Mouse (Mus musculus) liver, embryonic 15.5 days (tissue): ENCODE measurements around the gene Fnip2. TPM values are rescaled to one million over a fixed set of nuclear protein-coding genes. Genes with fewer than 3 reads are reported as not detected.

Source experiments
- ATAC-seq: fragments of 200-750 bp; cut with Nextera tagmentation; 2 replicates; pipeline ENCODE4 v1.8.0; 2017; ENCODE audit warnings: moderate number of reproducible peaks, mild to moderate bottlenecking, moderate library complexity; ENCODE audit not compliant: insufficient read depth
- H3K27ac ChIP-seq: fragments of 300-500 bp; sonication (generic); replicated peaks from 2 replicates; pipeline ENCODE4 v1.5.1; 2015; ENCODE audit warnings: mild to moderate bottlenecking, inconsistent platforms
- H3K27me3 ChIP-seq: fragments of 300-500 bp; sonication (generic); 2 replicates; pipeline ENCODE4 v1.6.1; 2015; ENCODE audit warnings: mild to moderate bottlenecking, inconsistent platforms
- H3K36me3 ChIP-seq: fragments of 300-500 bp; sonication (generic); replicated peaks from 2 replicates; pipeline ENCODE4 v1.6.1; 2015; ENCODE audit warnings: moderate library complexity, mild to moderate bottlenecking, inconsistent platforms
- H3K4me1 ChIP-seq: fragments of 300-500 bp; sonication (generic); replicated peaks from 2 replicates; pipeline ENCODE4 v1.6.1; 2015; ENCODE audit warnings: inconsistent platforms
- H3K4me2 ChIP-seq: fragments of 300-500 bp; sonication (generic); 2 replicates; pipeline ENCODE4 v1.6.1; 2015; ENCODE audit warnings: moderate library complexity, mild to moderate bottlenecking, inconsistent platforms
- H3K4me3 ChIP-seq: fragments of 300-500 bp; sonication (generic); replicated peaks from 2 replicates; pipeline ENCODE4 v1.5.1; 2015; ENCODE audit warnings: mild to moderate bottlenecking, inconsistent platforms
- H3K9ac ChIP-seq: fragments of 300-500 bp; sonication (generic); 2 replicates; pipeline ENCODE4 v1.6.1; 2015; ENCODE audit warnings: moderate library complexity, mild to moderate bottlenecking, inconsistent platforms
- H3K9me3 ChIP-seq: fragments of 300-500 bp; sonication (generic); replicated peaks from 2 replicates; pipeline ENCODE4 v1.6.1; 2016; ENCODE audit warnings: inconsistent platforms
- WGBS: fragments of 180-500 bp; shearing (Covaris S2); methylation state at CpG from one replicate; pipeline ENCODE4 v1.1.7; 2015; ENCODE audit warnings: mixed read lengths; ENCODE audit not compliant: insufficient replicate concordance; 5-methylcytosine and 5-hydroxymethylcytosine counted together
- polyA plus RNA-seq: library from polyadenylated mRNA; unstranded; fragments of >200 nt; fragmentation: Nextera tagmentation; extraction: Ambion mirVana; gene quantifications from 2 replicates; pipeline ENCODE4 v1.2.1, GENCODE M21; 2015

Fnip2 gene
- polyA plus RNA-seq, 1 experiment from 2014 or later: 4.8 TPM

- H3K4me1 ChIP-seq: peaks cover 44% of the 10 kb centered on the region
- H3K27me3 ChIP-seq: no peaks in the 10 kb centered on the region
- H3K9me3 ChIP-seq: no peaks in the 10 kb centered on the region
- H3K9ac ChIP-seq: no peak overlapping the region
- H3K4me3 ChIP-seq: no peak overlapping the region
- WGBS: 12% methylated on average over 6 of the region's 6 CpGs
- peaks cover 19% of the 10 kb centered on the region; the same call in 1 of the 2 replicates for H3K36me3 ChIP-seq
- peak overlapping the region; percentile 29 for H3K4me2 ChIP-seq
- ATAC-seq: peak; percentile 78
- H3K27ac ChIP-seq: peak overlapping the region; percentile 43; the same call in 1 of the 2 replicates
Observed at GRCm38 (mm10) chr3:79542585-79542984, 25.0 kb downstream of the Fnip2 start.

DNA sequence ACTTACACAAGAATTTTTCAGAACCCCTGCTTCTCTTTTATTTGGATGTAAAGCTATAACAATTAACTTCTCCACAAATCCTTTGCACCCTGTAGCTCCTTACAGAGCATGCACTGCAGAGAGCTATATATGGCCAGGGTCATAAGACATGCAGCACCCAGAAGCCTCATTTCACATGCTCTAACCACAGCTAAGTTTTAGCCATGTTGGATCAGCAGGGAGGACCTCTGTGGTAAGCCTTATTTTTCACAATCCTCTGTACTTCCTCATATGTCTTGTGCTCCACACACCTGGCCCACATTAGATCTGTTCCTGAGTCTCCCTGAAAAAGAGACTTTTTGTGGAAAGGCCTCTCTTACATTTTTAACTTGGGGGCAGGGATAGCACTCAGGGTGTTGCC is 27.9 kb downstream of the Fnip2 start:
- H3K4me1 ChIP-seq: peaks cover 57% of the 10 kb centered on the region
- H3K4me3 ChIP-seq: no peak overlapping the region

DNA sequence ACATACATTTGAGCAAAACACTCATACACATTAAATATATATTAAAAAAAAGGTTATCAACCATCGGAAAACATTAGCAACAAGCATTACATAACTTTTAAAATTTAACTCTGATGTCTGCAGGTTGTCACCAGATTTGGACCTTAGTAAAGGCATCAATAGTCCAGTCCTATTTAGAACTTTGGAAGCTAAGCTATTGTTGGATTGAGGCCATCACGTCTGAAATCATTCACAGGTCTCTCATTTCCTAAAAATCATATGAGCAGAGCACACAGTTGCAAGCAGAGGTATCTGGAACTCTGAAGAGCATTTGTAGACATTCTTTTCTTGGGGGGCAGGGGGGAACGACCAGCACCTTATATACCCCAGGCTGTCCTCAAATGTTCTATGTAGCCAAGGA is 28.5 kb downstream of the Fnip2 start:
- Histone ChIP-seq H3K9ac (no peak overlapping the region), H3K4me2 (no peak overlapping the region), H3K27ac (no peak overlapping the region; the same call in 1 of the 2 replicates), H3K27me3 (no peaks in the 10 kb centered on the region), H3K9me3 (no peaks in the 10 kb centered on the region), H3K36me3 (peaks cover 8% of the 10 kb centered on the region; the same call in 1 of the 2 replicates), H3K4me3 (no peak overlapping the region), H3K4me1 (peaks cover 56% of the 10 kb centered on the region)
- no peak for ATAC-seq
- WGBS: 75% methylated on average over 3 of the region's 3 CpGs

More for the DNA sequence above, 27.9 kb downstream of the Fnip2 start:
- H3K4me2 ChIP-seq: no peak overlapping the region
- no peak overlapping the region for H3K9ac ChIP-seq
- no peak overlapping the region for H3K27ac ChIP-seq
- ATAC-seq: no peak
- H3K36me3 ChIP-seq: peaks cover 8% of the 10 kb centered on the region; the same call in 1 of the 2 replicates
- no peaks in the 10 kb centered on the region for H3K27me3 ChIP-seq
- no peaks in the 10 kb centered on the region for H3K9me3 ChIP-seq

DNA sequence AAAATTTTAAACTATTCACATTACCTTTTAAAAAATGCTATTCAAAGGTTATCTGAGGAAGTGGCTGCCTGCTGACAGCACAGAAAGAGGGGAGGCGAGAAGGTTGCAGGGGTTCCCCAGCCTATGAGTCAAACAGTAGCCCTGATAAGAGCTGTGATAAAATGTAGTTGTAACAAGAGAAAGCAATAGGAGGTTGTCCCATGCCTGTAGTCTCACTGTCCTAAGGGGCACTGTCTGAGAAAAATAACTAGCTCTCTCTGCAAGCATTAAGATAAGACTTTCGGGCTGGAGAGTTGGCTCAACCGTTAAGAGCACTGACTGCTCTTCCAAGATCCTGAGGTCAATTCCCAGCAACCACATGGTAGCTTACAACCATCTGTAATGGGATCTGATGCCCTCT is 29.3 kb downstream of the Fnip2 start:
- WGBS: 12% methylated on average over 3 of the region's 3 CpGs
- Histone ChIP-seq H3K9me3 (no peaks in the 10 kb centered on the region), H3K9ac (no peak overlapping the region), H3K4me1 (peaks cover 48% of the 10 kb centered on the region), H3K27me3 (no peaks in the 10 kb centered on the region), H3K4me3 (no peak overlapping the region), H3K27ac (no peak overlapping the region), H3K36me3 (peaks cover 1% of the 10 kb centered on the region; the same call in 1 of the 2 replicates), H3K4me2 (no peak overlapping the region)
- ATAC-seq: peak; percentile 67

- Histone ChIP-seq H3K9me3 (no peaks in the 10 kb centered on the region), H3K36me3 (no peaks in the 10 kb centered on the region), H3K9ac (no peak overlapping the region), H3K27ac (no peak overlapping the region), H3K4me3 (no peak overlapping the region), H3K4me2 (no peak overlapping the region), H3K27me3 (no peaks in the 10 kb centered on the region), H3K4me1 (peaks cover 46% of the 10 kb centered on the region)
- WGBS: 54% methylated on average over 3 of the region's 3 CpGs
- no peak for ATAC-seq
Observed at GRCm38 (mm10) chr3:79537626-79538203, 29.9 kb downstream of the Fnip2 start.

DNA sequence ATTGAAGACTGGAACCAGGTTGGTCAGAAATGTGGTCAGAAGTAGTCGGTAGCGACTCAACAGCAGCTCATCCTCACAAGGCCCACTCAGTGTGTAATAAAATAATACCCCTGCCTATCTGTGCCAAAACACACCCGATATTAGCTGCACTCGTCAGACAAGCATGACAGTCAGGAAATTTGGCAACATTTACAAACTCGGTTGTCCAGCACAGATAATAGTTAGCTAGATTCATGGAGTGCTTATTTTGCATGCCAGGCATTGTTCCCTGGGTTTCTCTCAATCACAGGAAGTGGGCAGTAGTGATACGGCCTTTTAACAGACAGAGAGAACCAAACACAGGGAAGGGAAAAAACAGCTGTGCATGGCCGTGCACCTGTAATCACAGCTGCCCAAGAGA is 30.6 kb downstream of the Fnip2 start:
- Histone ChIP-seq H3K36me3 (no peaks in the 10 kb centered on the region), H3K4me3 (no peak overlapping the region), H3K4me1 (peaks cover 44% of the 10 kb centered on the region), H3K27ac (no peak overlapping the region), H3K9me3 (no peaks in the 10 kb centered on the region), H3K9ac (no peak overlapping the region), H3K4me2 (no peak overlapping the region), H3K27me3 (no peaks in the 10 kb centered on the region)
- no peak for ATAC-seq
- 33% methylated on average over 7 of the region's 7 CpGs for WGBS

- H3K9ac ChIP-seq: no peak overlapping the region
- H3K4me1 ChIP-seq: peaks cover 59% of the 10 kb centered on the region
- peak overlapping the region; percentile 46; the same call in 1 of the 2 replicates for H3K27ac ChIP-seq
- no peak overlapping the region for H3K4me2 ChIP-seq
- no peaks in the 10 kb centered on the region for H3K9me3 ChIP-seq
- no peaks in the 10 kb centered on the region for H3K27me3 ChIP-seq
- no peak overlapping the region for H3K4me3 ChIP-seq
- H3K36me3 ChIP-seq: no peaks in the 10 kb centered on the region
- 34% methylated on average over 9 of the region's 9 CpGs for WGBS
- no peak for ATAC-seq
Observed at GRCm38 (mm10) chr3:79531581-79532271, 35.9 kb downstream of the Fnip2 start.

- H3K4me2 ChIP-seq: no peak overlapping the region
- peak; percentile 67 for ATAC-seq
- no peak overlapping the region for H3K9ac ChIP-seq
- H3K9me3 ChIP-seq: no peaks in the 10 kb centered on the region
- WGBS: 43% methylated on average over 6 of the region's 6 CpGs
- H3K36me3 ChIP-seq: no peaks in the 10 kb centered on the region
- peak overlapping the region; percentile 59; the same call in 1 of the 2 replicates for H3K27ac ChIP-seq
- no peaks in the 10 kb centered on the region for H3K27me3 ChIP-seq
- H3K4me1 ChIP-seq: peaks cover 55% of the 10 kb centered on the region
- no peak overlapping the region for H3K4me3 ChIP-seq
Observed at GRCm38 (mm10) chr3:79529499-79530096, 38.0 kb downstream of the Fnip2 start.

GRCm38 (mm10) chr3:79528451-79528850 is 39.1 kb downstream of the Fnip2 start:
- Histone ChIP-seq H3K9ac (no peak overlapping the region), H3K4me3 (no peak overlapping the region), H3K4me2 (no peak overlapping the region), H3K27me3 (no peaks in the 10 kb centered on the region), H3K27ac (0 out of 2 replicates have a peak overlapping the region, but pooled peaks have one; percentile 10), H3K4me1 (peaks cover 57% of the 10 kb centered on the region), H3K9me3 (no peaks in the 10 kb centered on the region), H3K36me3 (no peaks in the 10 kb centered on the region)
- 22% methylated on average over 8 of the region's 8 CpGs for WGBS
- no peak for ATAC-seq

GRCm38 (mm10) chr3:79527921-79528320 is 39.7 kb downstream of the Fnip2 start:
- Histone ChIP-seq H3K4me1 (peaks cover 58% of the 10 kb centered on the region), H3K27ac (0 out of 2 replicates have a peak overlapping the region, but pooled peaks have one; percentile 10), H3K9ac (no peak overlapping the region)

DNA sequence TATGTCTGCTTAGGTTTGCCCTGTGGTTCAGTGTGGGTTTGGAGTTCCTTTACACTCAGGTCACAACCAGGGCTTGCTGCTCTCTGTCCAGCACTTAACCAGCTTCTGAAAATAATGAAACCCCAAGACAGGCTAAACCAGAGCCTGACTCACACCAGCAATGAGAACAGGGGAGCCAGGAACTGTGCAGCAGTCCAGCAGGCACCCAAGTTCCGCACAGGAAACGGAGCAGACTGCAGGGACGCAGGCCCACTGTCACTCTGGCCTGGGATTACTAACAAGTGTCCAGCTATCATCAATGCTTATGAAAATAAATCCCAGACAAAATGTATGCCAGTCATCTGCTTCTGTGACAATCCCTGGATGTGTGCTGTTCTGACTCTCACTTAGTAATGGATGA is 40.1 kb downstream of the Fnip2 start:
- Histone ChIP-seq H3K9ac (no peak overlapping the region), H3K4me3 (no peak overlapping the region), H3K4me1 (peaks cover 58% of the 10 kb centered on the region), H3K9me3 (no peaks in the 10 kb centered on the region), H3K27ac (no peak overlapping the region), H3K4me2 (no peak overlapping the region), H3K36me3 (no peaks in the 10 kb centered on the region), H3K27me3 (no peaks in the 10 kb centered on the region)
- 85% methylated on average over 3 of the region's 3 CpGs for WGBS
- ATAC-seq: no peak

More at GRCm38 (mm10) chr3:79527921-79528320, 39.7 kb downstream of the Fnip2 start:
- ATAC-seq: no peak
- H3K9me3 ChIP-seq: no peaks in the 10 kb centered on the region
- H3K4me3 ChIP-seq: no peak overlapping the region
- WGBS: 53% methylated on average over 8 of the region's 8 CpGs
- H3K27me3 ChIP-seq: no peaks in the 10 kb centered on the region
- no peaks in the 10 kb centered on the region for H3K36me3 ChIP-seq
- no peak overlapping the region for H3K4me2 ChIP-seq
